Mouse (Mus musculus): Measurements from ENCODE around the gene Nolc1. TPM values are rescaled to one million over a fixed set of nuclear protein-coding genes. Genes with fewer than 3 reads are reported as not detected.

Nolc1 gene
- total and polyA plus RNA-seq, 3 experiments, result 6.5 to 21.1 (median 19.1) TPM

DNA sequence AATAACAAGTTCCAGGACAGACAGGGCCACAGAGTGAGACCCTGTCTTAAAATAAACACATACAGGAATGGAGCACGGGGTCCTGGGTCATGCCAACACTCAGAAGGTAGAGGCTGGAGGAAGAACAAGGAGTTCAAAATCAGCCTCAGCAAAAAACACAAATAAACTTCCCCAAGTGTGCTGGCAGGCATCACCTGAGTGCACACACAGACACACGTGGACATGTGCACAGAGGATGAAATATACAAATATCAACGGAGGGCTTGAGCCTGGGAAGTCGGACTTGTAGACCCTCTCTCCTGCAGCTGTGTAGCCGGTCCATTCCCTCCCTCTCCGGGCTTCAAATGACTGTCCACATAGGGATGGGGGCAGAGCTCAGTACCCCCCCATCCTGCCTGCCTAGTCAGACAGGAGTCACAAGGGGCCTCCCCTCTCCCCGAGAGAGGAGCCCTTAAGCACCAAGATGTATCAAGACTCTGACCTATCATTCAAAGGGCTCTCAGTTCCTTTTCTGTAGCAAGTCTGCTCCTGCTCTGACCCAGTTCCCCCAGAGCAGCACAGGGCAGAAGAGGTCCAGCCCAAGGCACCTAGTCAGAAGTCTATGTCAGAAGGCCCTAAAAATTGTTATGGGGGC lies 34.2 kb upstream of the Nolc1 start:
- 21% methylated on average over 7 of the region's 7 CpGs for WGBS
- H3K4me1 ChIP-seq (ENCODE audit: control insufficient read depth, insufficient read depth, low read length), result peaks cover 35% of the 10 kb centered on the region
- H3K36me3 ChIP-seq (ENCODE audit: control insufficient read depth, insufficient read depth, low read length), result peaks cover 13% of the 10 kb centered on the region
- H3K27ac ChIP-seq, result peak overlapping the region; percentile 65
- H3K79me2 ChIP-seq (replicated peaks; ENCODE audit: control insufficient read depth, insufficient read depth, low read length), result peaks cover 7% of the 10 kb centered on the region
- no peak for TF ChIP-seq CTCF (IDR thresholded peaks at IDR 0.05)
- TF ChIP-seq POLR2A (IDR thresholded peaks at IDR 0.05; ENCODE audit: insufficient read depth, low read depth, low read length), result no peak
- no peak for TF ChIP-seq EP300 (IDR thresholded peaks at IDR 0.05; ENCODE audit: insufficient read depth, low read depth, low read length)
- intact Hi-C loops (cut with DNase I), result loop anchor here (5.0 kb wide), 1 partner anchor 39 kb away; the partner anchor contains the start of gene Hps6
- H3K4me3 ChIP-seq, result peak overlapping the region; percentile 19; the same call in 1 of the 2 replicates
- H3K9ac ChIP-seq (ENCODE audit: low read depth, low read length), result peak overlapping the region; percentile 46
- peak; percentile 34 to 37 for DNase-seq
- H3K27me3 ChIP-seq (ENCODE audit: control insufficient read depth, insufficient read depth, low read length), result no peaks in the 10 kb centered on the region

- H3K4me1 ChIP-seq (ENCODE audit: control insufficient read depth, insufficient read depth, low read length), result peaks cover 35% of the 10 kb centered on the region
- peak overlapping the region; percentile 46 for H3K9ac ChIP-seq (ENCODE audit: low read depth, low read length)
- H3K4me3 ChIP-seq, result peak overlapping the region; percentile 20; the same call in 1 of the 2 replicates
- peak overlapping the region; percentile 65 for H3K27ac ChIP-seq
- intact Hi-C loops (cut with DNase I), result loop anchor here (5.0 kb wide), 1 partner anchor 40 kb away; the partner anchor contains the start of gene Hps6
- no peak for TF ChIP-seq CTCF (IDR thresholded peaks at IDR 0.05)
- no peak for TF ChIP-seq POLR2A (IDR thresholded peaks at IDR 0.05; ENCODE audit: insufficient read depth, low read depth, low read length)
- no peak for TF ChIP-seq EP300 (IDR thresholded peaks at IDR 0.05; ENCODE audit: insufficient read depth, low read depth, low read length)
- 2% methylated on average over 12 of the region's 14 CpGs for WGBS
- no peaks in the 10 kb centered on the region for H3K27me3 ChIP-seq (ENCODE audit: control insufficient read depth, insufficient read depth, low read length)
- peaks cover 7% of the 10 kb centered on the region for H3K79me2 ChIP-seq (replicated peaks; ENCODE audit: control insufficient read depth, insufficient read depth, low read length)
- peaks cover 13% of the 10 kb centered on the region for H3K36me3 ChIP-seq (ENCODE audit: control insufficient read depth, insufficient read depth, low read length)
- DNase-seq, result peak; percentile 84 to 86
Measured at GRCm38 (mm10) chr19:46041933-46042475, 33.7 kb upstream of the Nolc1 start.

DNA sequence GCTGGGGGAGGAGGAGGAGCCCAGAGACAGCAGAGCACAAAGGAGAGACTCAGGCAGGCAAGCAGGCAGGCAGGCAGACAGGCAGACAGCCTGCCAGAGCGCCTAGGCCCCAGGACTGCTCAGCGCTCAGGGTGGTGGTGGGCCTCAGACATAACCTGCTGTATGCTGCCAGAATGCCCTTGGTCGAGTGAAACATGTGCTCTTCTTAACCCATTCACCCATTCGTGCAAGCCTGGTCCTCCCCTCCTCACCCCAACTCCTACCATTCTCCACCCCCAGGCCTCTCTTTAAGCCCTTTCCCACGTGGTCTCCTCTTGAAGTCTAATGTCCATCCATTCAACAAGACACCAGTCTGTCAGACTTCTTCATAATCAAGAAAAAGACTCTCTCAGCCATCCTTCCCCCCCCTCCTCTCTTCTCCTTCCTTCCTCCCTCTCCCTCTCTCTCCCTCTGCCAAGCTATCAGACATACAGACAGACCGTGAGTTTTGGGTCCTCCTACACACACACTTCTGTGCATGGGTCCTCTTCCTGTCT lies 33.1 kb upstream of the Nolc1 start:
- H3K9ac ChIP-seq (ENCODE audit: low read depth, low read length), result peak overlapping the region; percentile 21
- TF ChIP-seq CTCF (IDR thresholded peaks at IDR 0.05), result no peak
- 0 out of 2 replicates have a peak, but pooled peaks have one; percentile 14 for TF ChIP-seq POLR2A (IDR thresholded peaks at IDR 0.05; ENCODE audit: insufficient read depth, low read depth, low read length)
- TF ChIP-seq EP300 (IDR thresholded peaks at IDR 0.05; ENCODE audit: insufficient read depth, low read depth, low read length), result no peak

DNA sequence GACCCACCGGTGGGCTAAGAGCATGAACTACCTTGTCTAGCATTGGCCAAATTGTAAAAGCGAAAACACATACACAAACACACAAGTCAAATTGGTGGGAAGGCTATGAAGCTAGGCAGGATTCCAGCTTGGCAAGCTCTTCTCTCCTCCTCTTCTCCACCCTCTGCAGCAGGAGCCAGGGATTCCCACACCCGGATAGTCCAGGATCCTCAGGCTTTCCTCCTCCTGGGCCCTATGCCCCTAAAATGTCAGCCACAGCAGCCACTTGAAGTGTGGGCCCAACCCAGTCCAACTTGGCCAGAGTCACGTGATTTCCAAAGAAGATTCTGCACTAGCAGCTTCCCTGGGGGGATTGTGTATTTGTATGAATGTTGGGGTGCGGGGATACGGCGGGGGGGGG lies 32.3 kb upstream of the Nolc1 start:
- no peak overlapping the region for H3K9ac ChIP-seq (ENCODE audit: low read depth, low read length)
- 36% methylated on average over 7 of the region's 7 CpGs for WGBS

More for the DNA sequence above, 33.1 kb upstream of the Nolc1 start:
- Histone ChIP-seq H3K79me2 (replicated peaks; ENCODE audit: control insufficient read depth, insufficient read depth, low read length) (peaks cover 7% of the 10 kb centered on the region; the same call in 1 of the 2 replicates), H3K36me3 (ENCODE audit: control insufficient read depth, insufficient read depth, low read length) (peaks cover 13% of the 10 kb centered on the region), H3K4me3 (peak overlapping the region; percentile 20; the same call in 1 of the 2 replicates), H3K4me1 (ENCODE audit: control insufficient read depth, insufficient read depth, low read length) (peaks cover 29% of the 10 kb centered on the region), H3K27ac (peak overlapping the region; percentile 65), H3K27me3 (ENCODE audit: control insufficient read depth, insufficient read depth, low read length) (no peaks in the 10 kb centered on the region)
- WGBS, result 8% methylated on average over 6 of the region's 6 CpGs
- peak; percentile 39 to 44 for DNase-seq
- intact Hi-C loops (cut with DNase I), result loop anchor here (5.0 kb wide), 1 partner anchor 40 kb away; the partner anchor contains the start of gene Hps6

DNA sequence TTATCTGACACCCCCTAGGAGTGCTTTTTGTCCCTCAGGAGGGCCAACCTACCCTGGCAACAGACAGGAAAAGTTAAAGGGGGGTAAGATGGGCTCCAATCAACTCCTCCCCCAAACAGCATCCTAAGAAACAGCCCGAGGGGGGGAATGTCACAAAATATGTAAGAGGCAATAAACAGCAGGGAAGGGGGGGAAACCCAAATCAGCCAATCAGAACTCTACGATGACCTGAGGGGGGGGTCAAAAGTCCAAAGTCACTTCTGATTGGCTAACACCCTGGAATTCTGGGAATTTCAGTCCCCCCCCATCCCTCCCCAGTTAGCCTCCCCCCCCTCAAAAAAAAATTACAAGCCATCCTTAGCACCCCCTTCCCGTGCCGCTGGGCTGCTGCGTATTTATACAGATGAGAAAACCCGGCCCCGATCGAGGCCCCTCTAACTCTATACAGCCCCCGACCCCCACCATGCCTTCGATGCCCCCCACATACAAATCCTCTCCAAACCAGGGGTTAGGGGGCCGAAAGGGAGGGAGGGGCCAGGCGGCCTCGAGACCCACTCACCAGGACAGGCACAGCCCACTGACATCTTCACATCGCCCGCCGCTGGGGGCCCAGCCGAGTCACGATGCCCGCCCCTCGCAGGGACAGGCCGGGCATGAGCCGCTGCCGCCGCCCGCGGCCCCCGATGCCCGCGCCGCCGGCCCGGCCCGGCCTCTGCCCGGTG lies 31.2 kb upstream of the Nolc1 start, which contains the start of gene Pprc1:
Gene Pprc1 (plus strand): TSS at position 616 of the 722 bp plus-strand sequence.
- H3K36me3 ChIP-seq (ENCODE audit: control insufficient read depth, insufficient read depth, low read length), result peaks cover 13% of the 10 kb centered on the region
- peak within 1 kb of the TSS; percentile 98 for H3K27ac ChIP-seq
- WGBS, result under 1% methylated on average over 34 of the region's 34 CpGs
- H3K4me3 ChIP-seq, result peak within 1 kb of the TSS; percentile 76
- peak within 1 kb of the TSS; percentile 96 for H3K9ac ChIP-seq (ENCODE audit: low read depth, low read length)
- H3K27me3 ChIP-seq (ENCODE audit: control insufficient read depth, insufficient read depth, low read length), result no peaks in the 10 kb centered on the region
- intact Hi-C loops (cut with DNase I), result loop anchor here (5.0 kb wide), 1 partner anchor 42 kb away; the partner anchor contains the start of gene Hps6
- DNase-seq, result peak; percentile 53 to 57
- H3K4me1 ChIP-seq (ENCODE audit: control insufficient read depth, insufficient read depth, low read length), result peaks cover 26% of the 10 kb centered on the region
- H3K79me2 ChIP-seq (replicated peaks; ENCODE audit: control insufficient read depth, insufficient read depth, low read length), result peaks cover 7% of the 10 kb centered on the region; the same call in 1 of the 2 replicates
- TF ChIP-seq CTCF (IDR thresholded peaks at IDR 0.05) (no peak), EP300 (IDR thresholded peaks at IDR 0.05; ENCODE audit: insufficient read depth, low read depth, low read length) (no peak), POLR2A (IDR thresholded peaks at IDR 0.05; ENCODE audit: insufficient read depth, low read depth, low read length) (no peak)

More for the DNA sequence above, 32.3 kb upstream of the Nolc1 start:
- intact Hi-C loops (cut with DNase I), result loop anchor here (5.0 kb wide), 1 partner anchor 41 kb away; the partner anchor contains the start of gene Hps6
- peak overlapping the region; percentile 98; the same call in 1 of the 2 replicates for H3K27ac ChIP-seq
- peak; percentile 54 to 61 for DNase-seq
- no peak overlapping the region; the same call in 1 of the 2 replicates for H3K4me3 ChIP-seq
- peaks cover 13% of the 10 kb centered on the region for H3K36me3 ChIP-seq (ENCODE audit: control insufficient read depth, insufficient read depth, low read length)
- H3K4me1 ChIP-seq (ENCODE audit: control insufficient read depth, insufficient read depth, low read length), result peaks cover 29% of the 10 kb centered on the region
- H3K27me3 ChIP-seq (ENCODE audit: control insufficient read depth, insufficient read depth, low read length), result no peaks in the 10 kb centered on the region
- H3K79me2 ChIP-seq (replicated peaks; ENCODE audit: control insufficient read depth, insufficient read depth, low read length), result peaks cover 7% of the 10 kb centered on the region; the same call in 1 of the 2 replicates
- TF ChIP-seq POLR2A (IDR thresholded peaks at IDR 0.05; ENCODE audit: insufficient read depth, low read depth, low read length) (no peak), EP300 (IDR thresholded peaks at IDR 0.05; ENCODE audit: insufficient read depth, low read depth, low read length) (no peak), CTCF (IDR thresholded peaks at IDR 0.05) (no peak)
